Mouse (Mus musculus) lung, postnatal 0 days (tissue): Measurements from ENCODE around the gene 6030445D17Rik.

Experiments
- CTCF ChIP-seq: IDR thresholded peaks from 2 replicates; pipeline ENCODE4 v1.5.1; 2016; ENCODE audit warnings: antibody characterized with exemption, mild to moderate bottlenecking
- EP300 ChIP-seq: IDR thresholded peaks from 2 replicates; pipeline ENCODE4 v1.6.1; 2016; ENCODE audit warnings: antibody characterized with exemption, mild to moderate bottlenecking, control low read depth

DNA sequence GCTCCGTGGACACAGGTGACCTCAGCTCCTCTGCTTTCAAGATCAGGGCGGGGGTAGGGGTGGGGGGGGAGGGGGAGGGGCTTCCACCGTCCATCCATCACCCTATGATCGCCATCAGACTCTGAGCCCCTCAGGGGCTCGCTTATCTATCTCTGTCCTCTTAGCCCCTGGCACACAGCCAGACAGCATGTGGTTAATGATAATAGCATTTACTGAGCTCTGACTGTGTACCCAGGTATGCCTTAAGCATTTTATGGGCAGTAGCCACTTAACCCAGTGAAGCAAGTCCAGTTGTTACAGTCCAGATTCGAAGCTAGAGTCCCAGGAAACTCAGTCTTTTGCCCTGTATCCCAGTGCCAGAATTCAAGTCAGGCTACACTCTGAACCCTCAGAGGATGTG, 10.5 kb upstream of the 6030445D17Rik start:
- TF ChIP-seq CTCF (no peak), EP300 (no peak)
